Mouse (Mus musculus): ENCODE results near the gene Ssbp4.

Gene Ssbp4

GRCm38 (mm10) chr8:70608749-70609367 lies at the start of gene Ssbp4:
Ssbp4 (minus strand) TSS chr8:70608872.
- peak; percentile 35 for DNase-seq (ENCODE audit: low spot score)

- no peak for DNase-seq (ENCODE audit: low spot score)
Observed at GRCm38 (mm10) chr8:70657739-70658138, 49.1 kb upstream of the Ssbp4 start.

- DNase-seq (ENCODE audit: low spot score) = no peak
Observed at GRCm38 (mm10) chr8:70657214-70657613, 48.5 kb upstream of the Ssbp4 start.

GRCm38 (mm10) chr8:70656193-70656790 lies 47.6 kb upstream of the Ssbp4 start:
- DNase-seq (ENCODE audit: low spot score) = peak; percentile 61

DNA sequence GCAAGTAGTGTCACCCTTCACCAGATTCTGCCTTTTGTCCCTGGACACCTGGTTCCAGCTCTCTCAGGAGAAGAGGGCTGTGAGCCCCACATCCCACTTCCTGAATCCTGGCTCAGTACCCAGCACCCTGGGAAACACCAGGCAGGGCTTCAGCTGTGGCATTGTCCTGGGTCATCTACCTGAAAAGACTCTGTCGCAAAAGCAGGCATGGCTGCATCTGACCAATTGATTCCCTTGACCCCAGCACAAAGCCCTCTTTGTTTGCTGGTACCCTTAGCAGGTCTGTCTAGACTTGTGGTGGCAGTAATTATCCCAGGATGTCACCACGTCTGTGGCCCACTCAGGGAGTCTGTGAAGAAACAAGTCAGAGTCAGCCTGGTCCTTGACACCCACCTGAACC lies 46.8 kb upstream of the Ssbp4 start:
- DNase-seq (ENCODE audit: low spot score) = peak; percentile 37

DNA sequence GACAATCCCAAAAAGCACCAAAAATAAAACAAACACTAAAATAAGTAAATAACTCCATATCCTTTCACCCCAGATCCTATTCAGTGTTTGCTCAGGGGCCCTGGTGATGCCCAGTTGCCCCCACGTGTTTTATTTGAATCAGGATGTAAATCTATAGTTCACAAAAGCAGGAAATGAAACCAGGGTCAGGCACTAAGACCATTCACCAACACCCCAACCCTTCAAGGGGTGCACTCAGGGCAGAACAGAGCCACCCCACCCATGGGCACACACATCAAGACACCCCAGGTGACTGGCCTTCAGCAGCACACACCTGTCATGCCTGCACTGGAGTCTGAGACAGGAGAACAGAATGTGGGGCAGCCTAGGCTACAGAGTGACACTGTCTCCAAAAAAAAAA lies 45.4 kb upstream of the Ssbp4 start:
- no peak for DNase-seq (ENCODE audit: low spot score)

DNA sequence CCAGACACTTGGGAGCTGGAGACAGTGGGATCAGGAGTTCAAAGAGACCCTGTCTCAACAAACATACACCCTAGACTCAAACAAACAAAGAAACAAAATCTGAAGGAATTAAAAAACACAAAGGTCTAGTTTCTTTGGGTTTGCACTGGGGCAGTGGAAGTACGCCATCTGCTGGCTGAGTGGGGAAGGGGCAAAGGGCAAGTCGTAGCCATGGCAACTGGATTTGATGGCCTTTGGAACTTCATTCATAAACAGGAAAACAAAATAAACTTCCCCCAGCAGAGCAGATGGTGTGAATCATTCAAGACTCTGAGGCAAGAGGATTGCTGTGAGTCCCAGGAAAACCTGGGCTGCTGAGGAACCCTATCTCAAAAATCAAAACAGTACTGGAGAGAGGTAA lies 44.6 kb upstream of the Ssbp4 start:
- peak; percentile 65 for DNase-seq (ENCODE audit: low spot score)

GRCm38 (mm10) chr8:70650351-70650750 lies 41.7 kb upstream of the Ssbp4 start:
- DNase-seq (ENCODE audit: low spot score) = no peak

DNA sequence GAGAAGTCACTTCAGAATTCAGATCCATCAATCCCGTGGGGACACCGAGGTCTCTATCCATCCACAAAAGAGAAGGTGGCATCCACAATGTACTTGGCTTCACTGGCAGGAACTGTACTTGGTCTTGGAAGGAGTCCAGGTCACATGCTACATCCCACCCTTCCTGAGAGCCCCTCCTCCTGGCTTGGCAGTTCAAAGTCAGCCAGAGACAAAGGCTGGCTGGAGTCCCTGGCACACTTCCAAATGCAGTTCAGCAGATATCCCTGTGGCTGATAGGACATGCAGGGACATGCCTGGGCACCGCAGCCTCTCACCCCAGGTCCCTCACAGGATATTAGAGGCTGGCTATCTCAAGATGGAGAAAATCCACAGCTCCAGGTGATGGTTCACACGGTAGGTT lies 40.7 kb upstream of the Ssbp4 start:
- peak; percentile 4 for DNase-seq (ENCODE audit: low spot score)

DNA sequence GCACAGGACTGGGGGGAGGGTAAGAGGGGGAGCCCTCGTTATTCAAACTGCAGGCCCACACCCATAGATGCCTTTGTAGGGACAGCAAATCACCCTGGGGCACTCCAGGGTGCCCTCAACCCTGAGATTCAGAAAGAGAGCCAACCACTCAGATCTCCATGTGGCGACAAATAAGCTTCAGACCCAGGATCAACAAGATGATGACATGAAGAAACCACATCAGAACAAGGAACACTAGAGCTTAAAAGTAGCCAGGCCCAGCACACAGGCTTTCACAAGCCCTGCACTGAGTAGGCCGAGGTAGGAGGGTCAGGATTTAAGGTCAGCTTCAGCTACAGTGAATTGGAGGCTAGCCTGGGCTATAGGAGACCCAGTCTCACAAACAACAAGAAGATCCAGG lies 40.2 kb upstream of the Ssbp4 start:
- no peak for DNase-seq (ENCODE audit: low spot score)

GRCm38 (mm10) chr8:70648164-70648442 lies 39.4 kb upstream of the Ssbp4 start:
- DNase-seq (ENCODE audit: low spot score) = peak; percentile 3

GRCm38 (mm10) chr8:70647343-70648163 lies 38.9 kb upstream of the Ssbp4 start:
- DNase-seq (ENCODE audit: low spot score) = peak; percentile 73

- no peak for DNase-seq (ENCODE audit: low spot score)
Observed at GRCm38 (mm10) chr8:70646775-70647174, 38.1 kb upstream of the Ssbp4 start.

- no peak for DNase-seq (ENCODE audit: low spot score)
Observed at GRCm38 (mm10) chr8:70646369-70646768, 37.7 kb upstream of the Ssbp4 start.

DNA sequence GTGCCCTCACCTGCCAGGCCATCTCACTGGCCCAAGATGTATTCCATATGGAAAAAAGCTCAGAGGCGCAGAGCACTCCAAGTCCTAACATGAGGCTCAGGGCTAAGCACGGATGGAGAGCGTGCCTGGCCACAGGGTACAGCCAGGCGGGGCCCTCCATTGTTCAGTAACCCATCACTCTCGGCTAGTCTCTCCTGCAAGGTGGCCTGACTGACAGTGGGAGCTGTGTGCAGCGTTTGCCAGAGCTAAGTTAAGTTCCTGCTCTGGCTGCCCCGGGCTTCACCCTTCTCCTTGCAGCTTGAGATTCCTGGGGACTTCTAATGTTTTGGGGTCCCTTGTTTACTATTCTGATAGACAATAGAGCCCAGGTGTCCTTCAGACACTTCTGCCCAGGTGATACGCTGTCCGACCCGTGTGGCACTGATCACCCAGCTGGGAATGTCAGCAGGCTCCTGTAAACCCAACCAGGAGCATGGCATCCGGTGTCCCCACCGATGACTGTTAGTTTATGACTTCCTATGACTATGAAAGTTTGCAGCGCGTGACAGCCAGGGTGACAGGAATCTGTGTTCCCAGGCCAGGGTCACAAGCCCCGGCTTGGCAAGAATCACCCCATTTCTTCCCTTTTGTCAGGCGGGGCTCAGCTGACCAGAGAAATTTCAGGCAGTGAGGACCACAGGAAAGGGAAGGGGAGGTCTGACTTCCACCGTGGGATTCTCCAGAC lies 37.0 kb upstream of the Ssbp4 start:
- no peak for DNase-seq (ENCODE audit: low spot score)

GRCm38 (mm10) chr8:70644065-70644464 lies 35.4 kb upstream of the Ssbp4 start:
- DNase-seq (ENCODE audit: low spot score) = no peak

GRCm38 (mm10) chr8:70643019-70643418 lies 34.3 kb upstream of the Ssbp4 start:
- DNase-seq (ENCODE audit: low spot score) = peak; percentile 3

DNA sequence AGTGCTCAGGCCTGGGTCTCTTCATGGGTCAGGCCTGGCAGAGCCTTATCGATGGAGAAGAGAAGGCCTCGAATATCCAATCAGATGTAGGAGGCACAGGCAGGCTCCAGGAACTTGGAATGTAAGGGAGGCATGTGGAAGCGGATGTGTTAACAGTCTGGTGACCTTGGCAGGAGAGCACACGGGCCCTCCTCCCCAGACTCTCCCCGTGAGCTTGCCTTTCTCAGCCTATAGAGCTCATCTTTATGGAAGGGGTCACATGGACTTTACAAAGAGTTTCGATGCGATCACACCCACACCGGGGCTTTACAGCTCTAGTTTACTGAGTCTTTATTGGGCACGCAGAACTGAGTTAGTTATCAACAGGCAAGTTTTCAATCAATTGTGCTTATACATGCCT lies 30.1 kb upstream of the Ssbp4 start:
- DNase-seq (ENCODE audit: low spot score) = no peak

GRCm38 (mm10) chr8:70636838-70637237 lies 28.2 kb upstream of the Ssbp4 start:
- DNase-seq (ENCODE audit: low spot score) = no peak

DNA sequence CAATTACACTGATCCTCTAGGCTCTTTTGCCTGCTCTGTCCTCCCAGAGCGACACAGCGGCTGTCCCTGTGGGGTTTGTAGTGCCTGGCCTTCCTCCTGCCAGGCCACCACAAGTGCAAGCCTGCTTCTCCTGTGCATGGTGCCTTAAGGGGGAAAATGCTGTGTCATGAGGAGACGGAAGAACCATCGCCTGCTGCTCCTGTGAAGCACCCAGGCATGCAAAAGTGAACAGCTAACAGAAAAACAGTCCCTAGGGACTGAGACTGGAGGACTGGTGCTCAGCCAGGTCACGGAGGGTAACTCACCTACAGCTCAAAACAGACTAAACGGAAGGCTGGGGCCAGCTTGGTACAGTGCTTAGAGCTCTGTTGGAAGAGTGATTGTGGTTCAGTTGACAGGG lies 26.9 kb upstream of the Ssbp4 start:
- DNase-seq (ENCODE audit: low spot score) = no peak

DNA sequence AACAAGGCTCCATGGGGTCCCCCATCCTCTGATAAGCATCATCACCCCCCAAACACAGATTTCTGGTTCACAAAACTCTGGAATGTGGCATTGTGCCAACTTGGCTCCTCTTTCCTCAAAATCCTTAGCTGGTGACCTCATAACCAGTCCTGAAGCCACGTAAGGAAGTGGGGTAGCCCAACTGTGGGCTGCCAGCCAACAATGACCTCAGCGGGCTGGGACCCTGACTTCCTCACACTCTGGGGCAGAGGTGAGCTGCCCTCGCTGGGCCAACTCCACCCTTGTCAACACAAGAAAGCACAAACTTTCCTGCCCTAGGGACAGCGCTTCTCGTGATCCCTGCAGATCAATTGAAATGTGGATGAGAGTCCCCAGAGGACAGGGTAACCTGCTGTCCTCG lies 25.4 kb upstream of the Ssbp4 start:
- no peak for DNase-seq (ENCODE audit: low spot score)

GRCm38 (mm10) chr8:70632346-70632892 lies 23.7 kb upstream of the Ssbp4 start, which contains the start of gene Gdf15:
Gdf15 (minus strand) TSS chr8:70632456.
- no peak for DNase-seq (ENCODE audit: low spot score)
